Mouse (Mus musculus): Measurements from ENCODE around the gene Lhfp.

GRCm38 (mm10) chr3:53292979-53293378 is 251.7 kb downstream of the Lhfp start:
- TF ChIP-seq CTCF (IDR thresholded peaks at IDR 0.05; ENCODE audit: low read depth, low read length) (no peak), POLR2A (IDR thresholded peaks at IDR 0.05; ENCODE audit: borderline replicate concordance, low read depth, low read length) (no peak)
